Mouse (Mus musculus) heart, postnatal 0 days (tissue): Measurements from ENCODE around the gene Ttc39b.

ENCODE experiments used
- CTCF ChIP-seq: IDR thresholded peaks from 2 replicates; pipeline ENCODE4 v1.5.1; 2016; ENCODE audit warnings: antibody characterized with exemption, control low read depth, low read depth
- EP300 ChIP-seq: IDR thresholded peaks from 2 replicates; pipeline ENCODE4 v1.6.1; 2016; ENCODE audit warnings: antibody characterized with exemption, low read depth

GRCm38 (mm10) chr4:83189736-83190135 is 134.3 kb downstream of the Ttc39b start:
- TF ChIP-seq CTCF, result no peak
- no peak for TF ChIP-seq EP300
